Mouse (Mus musculus): Measurements from ENCODE around the gene Rreb1. TPM values are rescaled to one million over a fixed set of nuclear protein-coding genes. Genes with fewer than 3 reads are reported as not detected.

The Rreb1 gene
- total and polyA plus RNA-seq, 3 experiments: 8.1 to 34.0 TPM; not detected in 1

GRCm38 (mm10) chr13:37760013-37760342, 18.2 kb upstream of the Rreb1 start (continued):
- TF ChIP-seq MAX (IDR thresholded peaks at IDR 0.05; ENCODE audit: low read length): no peak
- peak; percentile 54 for TF ChIP-seq ZNF384 (IDR thresholded peaks at IDR 0.05; ENCODE audit: low read depth, low read length)

GRCm38 (mm10) chr13:37760373-37760772, 17.8 kb upstream of the Rreb1 start:
- no peak for DNase-seq (ENCODE audit: low read depth, low spot score)
- H3K27me3 ChIP-seq (ENCODE audit: control insufficient read depth in 1 of 2, insufficient read depth in 2 of 2, low read length in 2 of 2): no peaks in the 10 kb centered on the region
- H3K27ac ChIP-seq (ENCODE audit: control insufficient read depth, low read depth, low read length): peak overlapping the region; percentile 95
- H3K9ac ChIP-seq (ENCODE audit: control insufficient read depth, low read depth, low read length, poor library complexity, severe bottlenecking): peak overlapping the region; percentile 51
- peaks cover 0 to 28% of the 10 kb centered on the region in 2 experiments; a peak in 2 of 4 replicates for H3K36me3 ChIP-seq (ENCODE audit: control insufficient read depth in 1 of 2, insufficient read depth in 2 of 2, low read length in 2 of 2)
- peaks cover 20 to 25% of the 10 kb centered on the region in 2 experiments for H3K4me1 ChIP-seq (ENCODE audit: control insufficient read depth in 1 of 2, insufficient read depth in 2 of 2, low read length in 2 of 2)
- H3K79me2 ChIP-seq (ENCODE audit: control insufficient read depth, insufficient read depth, low read length, poor library complexity): no peaks in the 10 kb centered on the region
- H3K4me3 ChIP-seq (ENCODE audit: control insufficient read depth in 1 of 2, insufficient read depth in 1 of 2, low read depth in 2 of 2, low read length in 2 of 2): peak overlapping the region; percentile 46 to 54
- TF ChIP-seq JUND (IDR thresholded peaks at IDR 0.05; ENCODE audit: low read depth, low read length) (no peak), TBP (IDR thresholded peaks at IDR 0.05; ENCODE audit: low read depth, low read length) (no peak), MAZ (IDR thresholded peaks at IDR 0.05; ENCODE audit: low read depth, low read length) (0 out of 2 replicates have a peak, but pooled peaks have one; percentile 9), CHD1 (IDR thresholded peaks at IDR 0.05; ENCODE audit: low read depth, low read length) (0 out of 2 replicates have a peak, but pooled peaks have one; percentile 15), MYB (IDR thresholded peaks at IDR 0.05; ENCODE audit: low read depth, low read length) (no peak), POLR2A (IDR thresholded peaks at IDR 0.05; ENCODE audit: control insufficient read depth in 1 of 2, insufficient read depth in 1 of 2, low read depth in 1 of 2, low read length in 2 of 2, poor library complexity in 1 of 2) (no peak), ZKSCAN1 (IDR thresholded peaks at IDR 0.05; ENCODE audit: low read depth, low read length) (no peak), TAL1 (IDR thresholded peaks at IDR 0.05; ENCODE audit: low read length) (no peak; the same call in 1 of the 2 replicates), ZC3H11A (IDR thresholded peaks at IDR 0.05; ENCODE audit: low read depth, low read length) (no peak), MEF2A (IDR thresholded peaks at IDR 0.05; ENCODE audit: extremely low read depth, insufficient replicate concordance, low read depth, low read length, poor library complexity, severe bottlenecking) (no peak), ZNF384 (IDR thresholded peaks at IDR 0.05; ENCODE audit: low read depth, low read length) (peak; percentile 68), UBTF (IDR thresholded peaks at IDR 0.05; ENCODE audit: borderline replicate concordance, insufficient read depth, low read depth, low read length) (no peak), HCFC1 (IDR thresholded peaks at IDR 0.05; ENCODE audit: low read depth, low read length) (no peak)
- no peaks in the 10 kb centered on the region for H3K9me3 ChIP-seq (replicated peaks; ENCODE audit: insufficient read depth, low read length)

- Histone ChIP-seq H3K4me3 (ENCODE audit: control insufficient read depth in 1 of 2, insufficient read depth in 1 of 2, low read depth in 2 of 2, low read length in 2 of 2) (no peak overlapping the region), H3K36me3 (ENCODE audit: control insufficient read depth in 1 of 2, insufficient read depth in 2 of 2, low read length in 2 of 2) (peaks cover 0 to 28% of the 10 kb centered on the region in 2 experiments; a peak in 2 of 4 replicates), H3K27me3 (ENCODE audit: control insufficient read depth in 1 of 2, insufficient read depth in 2 of 2, low read length in 2 of 2) (no peaks in the 10 kb centered on the region), H3K9me3 (replicated peaks; ENCODE audit: insufficient read depth, low read length) (no peaks in the 10 kb centered on the region), H3K27ac (ENCODE audit: control insufficient read depth, low read depth, low read length) (peak overlapping the region; percentile 95; the same call in 1 of the 2 replicates), H3K4me1 (ENCODE audit: control insufficient read depth in 1 of 2, insufficient read depth in 2 of 2, low read length in 2 of 2) (peaks cover 20 to 25% of the 10 kb centered on the region in 2 experiments), H3K79me2 (ENCODE audit: control insufficient read depth, insufficient read depth, low read length, poor library complexity) (no peaks in the 10 kb centered on the region), H3K9ac (ENCODE audit: control insufficient read depth, low read depth, low read length, poor library complexity, severe bottlenecking) (no peak overlapping the region)
- TF ChIP-seq POLR2AphosphoS2 (IDR thresholded peaks at IDR 0.05; ENCODE audit: low read length): no peak
- TF ChIP-seq ELF1 (IDR thresholded peaks at IDR 0.05; ENCODE audit: low read depth, low read length): peak; percentile 65; the same call in 1 of the 2 replicates
- DNase-seq (ENCODE audit: low read depth, low spot score): peak; percentile 60
Observed at GRCm38 (mm10) chr13:37760957-37761941, 17.0 kb upstream of the Rreb1 start.
